Mouse (Mus musculus) ES-Bruce4 (cell line): ENCODE results near the gene Tas2r135. TPM values are rescaled to one million over a fixed set of nuclear protein-coding genes. Genes with fewer than 3 reads are reported as not detected.

Source experiments
- H3K27ac ChIP-seq: 2 replicates; pipeline ENCODE4 v1.5.1; 2012; ENCODE audit warnings: low read length, inconsistent platforms; ENCODE audit not compliant: insufficient read depth
- H3K27me3 ChIP-seq: 2 replicates; pipeline ENCODE4 v1.6.1; 2012; ENCODE audit warnings: mild to moderate bottlenecking, low read length, inconsistent platforms; ENCODE audit not compliant: control insufficient read depth, poor library complexity, insufficient read depth, severe bottlenecking
- H3K36me3 ChIP-seq: 2 replicates; pipeline ENCODE4 v1.6.1; 2012; ENCODE audit warnings: inconsistent platforms, mild to moderate bottlenecking, low read length, moderate library complexity; ENCODE audit not compliant: control insufficient read depth, poor library complexity, insufficient read depth, severe bottlenecking
- H3K4me1 ChIP-seq: one replicate; pipeline ENCODE4 v1.8.1; 2011; ENCODE audit warnings: low read length; ENCODE audit not compliant: control insufficient read depth, insufficient read depth
- H3K4me3 ChIP-seq: 2 replicates; pipeline ENCODE4 v1.5.1; 2011; ENCODE audit warnings: low read depth, mild to moderate bottlenecking, low read length
- H3K9ac ChIP-seq: 2 replicates; pipeline ENCODE4 v1.6.1; 2012; ENCODE audit warnings: low read depth, mild to moderate bottlenecking, inconsistent platforms; ENCODE audit not compliant: poor library complexity, severe bottlenecking
- H3K9me3 ChIP-seq: replicated peaks from 2 replicates; pipeline ENCODE4 v1.6.1; 2012; ENCODE audit warnings: mild to moderate bottlenecking, low read length, inconsistent platforms; ENCODE audit not compliant: control insufficient read depth, poor library complexity, insufficient read depth, severe bottlenecking
- CTCF ChIP-seq: IDR thresholded peaks from one replicate; pipeline ENCODE4 v1.8.1; 2011; ENCODE audit warnings: low read depth, low read length
- EP300 ChIP-seq: IDR thresholded peaks from 2 replicates; pipeline ENCODE4 v1.6.1; 2011; ENCODE audit warnings: low read depth, low read length; ENCODE audit not compliant: insufficient read depth
- POLR2A ChIP-seq: IDR thresholded peaks from one replicate; pipeline ENCODE4 v1.8.1; 2011; ENCODE audit warnings: low read length; ENCODE audit not compliant: insufficient read depth
- polyA plus RNA-seq: library from polyadenylated mRNA; stranded (reverse); fragments of >200 nt; gene quantifications from 2 replicates; pipeline ENCODE4 v1.2.4, GENCODE M21; 2011; ENCODE audit warnings: low read depth; ENCODE audit not compliant: missing spikeins, insufficient read depth, insufficient read length

The Tas2r135 gene
- polyA plus RNA-seq, 1 experiment, result not detected

DNA sequence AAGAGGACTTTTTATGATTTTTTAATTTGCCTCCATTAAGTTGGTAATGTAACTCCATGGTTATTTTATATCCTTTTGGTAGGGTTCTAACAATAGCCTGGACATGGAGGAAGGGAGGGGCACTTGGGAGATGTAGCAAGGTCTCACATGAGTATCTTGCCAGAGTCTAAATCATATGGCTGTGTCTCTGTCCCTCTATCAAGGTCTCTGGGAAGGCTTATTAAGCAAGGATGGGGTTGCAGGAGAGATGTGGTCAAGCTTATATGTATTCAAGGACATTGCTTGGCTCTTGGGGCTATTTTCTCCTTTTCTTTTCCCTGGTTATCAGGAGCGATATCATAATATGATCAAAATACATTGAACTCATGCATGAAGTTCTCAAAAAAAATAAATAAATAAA is 6.2 kb upstream of the Tas2r135 start:
- Histone ChIP-seq H3K9me3 (no peaks in the 10 kb centered on the region), H3K36me3 (no peaks in the 10 kb centered on the region), H3K27me3 (no peaks in the 10 kb centered on the region; the same call in 1 of the 2 replicates), H3K9ac (no peak overlapping the region), H3K4me1 (no peaks in the 10 kb centered on the region), H3K4me3 (no peak overlapping the region), H3K27ac (no peak overlapping the region)
- no peak for TF ChIP-seq CTCF
- no peak for TF ChIP-seq EP300
- no peak for TF ChIP-seq POLR2A

DNA sequence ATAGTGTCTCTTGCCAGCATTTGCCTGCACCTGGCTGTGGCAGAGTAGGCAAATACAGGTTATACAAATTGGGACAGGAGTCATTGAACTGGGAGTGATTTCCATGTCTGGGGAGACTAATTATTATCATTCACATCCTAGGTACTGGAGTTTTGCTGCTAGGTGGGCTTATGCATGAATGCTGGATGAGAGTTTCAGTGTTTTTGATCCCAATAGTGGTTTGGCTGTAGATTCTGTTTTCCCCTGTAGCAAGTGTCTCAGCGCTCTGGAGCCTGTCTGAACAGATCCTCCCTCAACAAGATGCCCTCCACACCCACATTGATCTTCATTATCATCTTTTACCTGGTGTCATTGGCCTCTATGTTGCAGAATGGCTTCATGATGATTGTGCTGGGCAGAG is 5.3 kb upstream of the Tas2r135 start, which contains the start of gene Tas2r143:
Gene Tas2r143, plus strand, starts transcription at position 301 of the 400 bp plus-strand sequence.
- Histone ChIP-seq H3K36me3 (no peaks in the 10 kb centered on the region), H3K27me3 (no peaks in the 10 kb centered on the region; the same call in 1 of the 2 replicates), H3K9me3 (no peaks in the 10 kb centered on the region), H3K27ac (no peak within 1 kb of the TSS), H3K4me1 (no peaks in the 10 kb centered on the region), H3K9ac (no peak within 1 kb of the TSS), H3K4me3 (no peak within 1 kb of the TSS)
- TF ChIP-seq CTCF, result no peak

DNA sequence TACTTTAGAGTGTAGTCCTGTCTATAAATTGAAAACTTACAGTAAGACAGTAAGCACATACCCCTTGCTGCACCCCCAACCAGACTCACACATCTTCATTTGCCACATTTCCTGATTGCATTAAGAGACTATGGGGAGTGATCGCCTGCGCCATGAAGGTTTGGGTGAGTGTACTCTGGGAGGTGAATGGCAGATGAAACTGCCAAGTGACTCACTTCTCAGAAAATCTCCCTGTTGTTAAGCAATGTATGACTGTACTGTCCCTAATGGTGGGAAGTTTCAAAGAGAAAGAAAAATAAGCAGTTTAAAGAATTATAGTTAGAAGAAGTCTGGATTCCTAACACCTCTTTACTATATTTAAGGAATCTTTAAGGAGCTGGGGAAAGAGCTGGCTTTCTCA is 14.2 kb downstream of the Tas2r135 start:
- Histone ChIP-seq H3K9me3 (no peaks in the 10 kb centered on the region), H3K9ac (no peak overlapping the region), H3K4me1 (no peaks in the 10 kb centered on the region), H3K36me3 (no peaks in the 10 kb centered on the region), H3K4me3 (no peak overlapping the region), H3K27me3 (no peaks in the 10 kb centered on the region), H3K27ac (no peak overlapping the region)
- TF ChIP-seq CTCF (no peak), EP300 (no peak), POLR2A (no peak)

DNA sequence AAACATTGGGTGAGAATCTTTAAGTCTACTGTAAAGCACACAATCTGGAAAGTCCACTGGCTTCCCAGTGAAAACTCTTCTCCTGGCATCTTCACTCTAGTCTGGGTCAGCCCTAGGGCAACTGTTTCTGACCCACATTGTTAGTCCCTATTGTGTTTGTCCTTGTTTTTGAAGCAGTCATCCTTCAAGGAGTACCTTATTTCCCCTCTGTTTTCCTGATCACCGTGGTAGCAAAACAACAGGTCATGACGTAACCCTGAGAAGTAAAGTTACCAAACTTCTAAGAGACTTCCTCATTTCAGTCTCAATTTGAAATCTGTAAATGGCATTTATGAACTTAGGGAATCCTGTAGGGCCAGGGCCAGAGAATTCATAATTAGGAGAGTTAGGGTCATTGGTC is 16.2 kb downstream of the Tas2r135 start:
- H3K9me3 ChIP-seq, result no peaks in the 10 kb centered on the region
- H3K4me1 ChIP-seq, result no peaks in the 10 kb centered on the region
- H3K36me3 ChIP-seq, result no peaks in the 10 kb centered on the region
- no peak overlapping the region for H3K9ac ChIP-seq
- H3K4me3 ChIP-seq, result no peak overlapping the region
- H3K27ac ChIP-seq, result no peak overlapping the region
- no peak for TF ChIP-seq POLR2A
- TF ChIP-seq CTCF, result no peak
- no peak for TF ChIP-seq EP300
- H3K27me3 ChIP-seq, result no peaks in the 10 kb centered on the region

DNA sequence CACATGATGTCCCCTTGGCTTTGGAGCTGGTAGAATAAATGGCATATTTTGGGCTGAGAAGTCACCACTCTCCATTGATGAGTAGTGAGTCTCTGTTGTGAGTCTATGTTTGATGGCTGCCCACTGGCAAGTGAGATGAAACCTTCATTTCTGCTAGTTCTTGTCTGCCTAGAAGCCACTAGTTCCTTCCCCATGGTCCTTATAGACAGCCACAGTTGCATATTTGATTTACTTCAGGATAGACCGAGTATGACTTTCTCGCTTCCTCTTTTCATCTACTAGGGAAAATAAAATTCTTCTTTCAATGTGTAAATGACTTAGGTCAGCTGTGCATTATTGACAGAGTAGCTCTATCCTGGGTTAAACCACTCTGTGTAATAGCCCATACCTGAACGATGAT is 19.2 kb downstream of the Tas2r135 start:
- no peak overlapping the region for H3K4me3 ChIP-seq
- TF ChIP-seq CTCF (no peak), POLR2A (no peak), EP300 (no peak)
- no peaks in the 10 kb centered on the region for H3K36me3 ChIP-seq
- H3K9me3 ChIP-seq, result no peaks in the 10 kb centered on the region
- no peaks in the 10 kb centered on the region for H3K4me1 ChIP-seq
- no peak overlapping the region for H3K27ac ChIP-seq
- no peak overlapping the region for H3K9ac ChIP-seq
- H3K27me3 ChIP-seq, result no peaks in the 10 kb centered on the region

DNA sequence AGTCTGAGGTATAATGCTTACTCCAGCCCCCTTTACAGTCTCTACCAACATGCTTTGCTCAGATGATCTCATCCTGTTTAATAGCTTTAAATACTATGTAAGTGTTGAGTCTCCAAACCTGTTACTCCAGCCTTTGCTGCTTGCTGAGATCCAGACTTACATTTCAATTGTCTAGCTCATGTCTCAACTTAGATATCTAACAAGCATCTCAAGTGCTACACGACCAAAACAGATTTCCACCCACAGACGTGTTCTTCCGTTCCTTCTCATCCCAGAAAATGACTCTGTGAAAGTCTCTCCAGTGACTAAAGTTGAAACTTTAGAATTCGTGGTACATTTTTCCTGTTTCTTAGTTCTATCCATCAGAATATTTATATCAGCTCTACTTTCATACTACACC is 21.1 kb downstream of the Tas2r135 start:
- Histone ChIP-seq H3K4me3 (no peak overlapping the region), H3K4me1 (no peaks in the 10 kb centered on the region), H3K9me3 (no peaks in the 10 kb centered on the region), H3K27me3 (no peaks in the 10 kb centered on the region), H3K27ac (no peak overlapping the region), H3K9ac (no peak overlapping the region), H3K36me3 (no peaks in the 10 kb centered on the region)
- TF ChIP-seq POLR2A, result no peak
- no peak for TF ChIP-seq CTCF
- TF ChIP-seq EP300, result no peak
